Mouse (Mus musculus) CH12.LX (cell line): ENCODE data around the gene Rhox3f. TPM values are rescaled to one million over a fixed set of nuclear protein-coding genes. Genes with fewer than 3 reads are reported as not detected.
"Not testable (repeated sequence)": the region's sequence is repeated elsewhere in the genome, so short reads cannot be mapped to it uniquely, and the experiment has no call there.

Experiments used
- DNase-seq: peaks from one replicate; pipeline ENCODE4 v3.0.0-alpha.2; 2013; ENCODE audit errors: extremely low read depth
- H3K27ac ChIP-seq: 2 replicates; pipeline ENCODE4 v1.5.1; 2012; ENCODE audit warnings: low read depth, mild to moderate bottlenecking, control low read depth, moderate library complexity; ENCODE audit not compliant: insufficient read depth
- H3K27me3 ChIP-seq: replicated peaks from 2 replicates; pipeline ENCODE3; 2012; ENCODE audit warnings: inconsistent platforms
- H3K36me3 ChIP-seq, 2 experiments: replicated peaks in 1 of 2; 2 replicates each; pipeline versions ENCODE3 to v1.6.1; 2012; ENCODE audit warnings: inconsistent platforms in 1 of 2, low read length in 1 of 2, mild to moderate bottlenecking in 1 of 2, mixed read lengths in 1 of 2, moderate library complexity in 1 of 2; ENCODE audit not compliant: control insufficient read depth in 1 of 2, insufficient read depth in 1 of 2
- H3K4me1 ChIP-seq, 2 experiments: 2 replicates each; pipeline ENCODE4 v1.6.1; 2012; ENCODE audit warnings: inconsistent platforms in 1 of 2, moderate library complexity in 1 of 2; ENCODE audit not compliant: insufficient read depth in 2 of 2, control insufficient read depth in 1 of 2
- H3K4me2 ChIP-seq: 2 replicates; pipeline ENCODE4 v1.6.1; 2012; ENCODE audit warnings: low read depth, mild to moderate bottlenecking, control low read depth; ENCODE audit not compliant: poor library complexity, insufficient read depth, severe bottlenecking
- H3K4me3 ChIP-seq, 3 experiments: fragments of 150-350 bp in 1 of 3; sonication (generic) in 1 of 3; replicated peaks in 1 of 3; 2 replicates each; pipeline versions ENCODE3 to v1.5.1; 2011 to 2012; ENCODE audit warnings: low read depth in 2 of 3, low read length in 2 of 3, mild to moderate bottlenecking in 2 of 3, moderate library complexity in 2 of 3, control low read depth in 1 of 3, improper control_type of control experiment in 1 of 3, inconsistent platforms in 1 of 3, mixed read lengths in 1 of 3; ENCODE audit not compliant: poor library complexity in 1 of 3
- H3K79me2 ChIP-seq: replicated peaks from 2 replicates; pipeline ENCODE4 v1.6.1; 2012; ENCODE audit warnings: mild to moderate bottlenecking, moderate library complexity; ENCODE audit not compliant: control insufficient read depth, poor library complexity, insufficient read depth, severe bottlenecking; ENCODE audit errors: extremely low read depth
- H3K9ac ChIP-seq: 2 replicates; pipeline ENCODE4 v1.6.1; 2012; ENCODE audit warnings: low read depth, mild to moderate bottlenecking, control low read depth, moderate library complexity; ENCODE audit not compliant: insufficient read depth
- H3K9me3 ChIP-seq: replicated peaks from 2 replicates; pipeline ENCODE3; 2012; ENCODE audit warnings: low read length, inconsistent platforms, mixed read lengths
- dilution Hi-C: fragments of 300-500 bp; cut with MboI; formaldehyde crosslinking; loops from 2 replicates; pipeline ENCODE4 v1.14.3; 2020; ENCODE audit warnings: low sequenced_read_pairs; ENCODE audit not compliant: extremely low pct_unique_long_range_greater_than_20kb, extremely low pct_ligation_motif_present
- in situ Hi-C: fragments of 300-500 bp; cut with MboI; formaldehyde crosslinking; loops from 3 replicates; pipeline ENCODE4 v1.14.3; 2019; ENCODE audit warnings: low sequenced_read_pairs, low pct_ligation_motif_present, low pct_unique_long_range_greater_than_20kb, mixed read lengths
- polyA plus RNA-seq: library from polyadenylated mRNA; unstranded; fragments of >175 nt; gene quantifications from 2 replicates; pipeline ENCODE4 v1.2.1, GENCODE M21; 2012; ENCODE audit warnings: low read depth; ENCODE audit not compliant: insufficient read length
- total RNA-seq, 2 experiments: library from RNA; depleted of rRNA; stranded (reverse); fragments of 300-350 nt in 1 of 2; fragments of >200 nt in 1 of 2; gene quantifications; 2 replicates each; pipeline ENCODE4 v1.2.3; 2012 to 2014

Rhox3f gene
- total and polyA plus RNA-seq, 3 experiments, result not detected

GRCm38 (mm10) chrX:37628512-37628911, 47.7 kb downstream of the Rhox3f start, which contains the start of gene Rhox3g:
TSS of gene Rhox3g (minus strand) at chrX:37628612.
- H3K4me1 ChIP-seq, DNase-seq, H3K27me3 ChIP-seq, H3K36me3 ChIP-seq, H3K9ac ChIP-seq, H3K79me2 ChIP-seq, dilution Hi-C loops, H3K9me3 ChIP-seq, H3K4me3 ChIP-seq, H3K27ac ChIP-seq, in situ Hi-C loops, H3K4me2 ChIP-seq: not testable (repeated sequence)

Other genes starting within 250 kb of the Rhox3f start
Only the 20 nearest of the 21 such genes appear.
- not detected in 2 replicates for gene Rhox3a2, start 201.0 kb upstream of the Rhox3f start, total RNA-seq (2012; rRNA removed)
- not detected in 2 replicates for gene Rhox3a2, start 201.0 kb upstream of the Rhox3f start, total RNA-seq (2014; rRNA removed)
- not detected in 2 replicates for gene Rhox3a2, start 201.0 kb upstream of the Rhox3f start, polyA plus RNA-seq
- 1.7 TPM in 1 of 2 replicates, not detected in the other for gene Rhox4a2, start 190.1 kb upstream of the Rhox3f start, total RNA-seq (2012; rRNA removed)
- gene Rhox4a2, start 190.1 kb upstream of the Rhox3f start, total RNA-seq (2014; rRNA removed), result 9.8 and 16.4 TPM in 2 replicates
- gene Rhox4a2, start 190.1 kb upstream of the Rhox3f start, polyA plus RNA-seq, result 0.36 and 36.6 TPM in 2 replicates
- gene Rhox2b, start 168.9 kb upstream of the Rhox3f start, total RNA-seq (2012; rRNA removed), result not detected in 2 replicates
- gene Rhox2b, start 168.9 kb upstream of the Rhox3f start, total RNA-seq (2014; rRNA removed), result 0.34 TPM in 1 of 2 replicates, not detected in the other
- 0.35 TPM in 1 of 2 replicates, not detected in the other for gene Rhox2b, start 168.9 kb upstream of the Rhox3f start, polyA plus RNA-seq
- 1.6 and 3.9 TPM in 2 replicates for gene Rhox4b, start 148.5 kb upstream of the Rhox3f start, total RNA-seq (2012; rRNA removed)
- not detected in 2 replicates for gene Rhox4b, start 148.5 kb upstream of the Rhox3f start, total RNA-seq (2014; rRNA removed)
- gene Rhox4b, start 148.5 kb upstream of the Rhox3f start, polyA plus RNA-seq, result 0.51 and 0.56 TPM in 2 replicates
- not detected in 2 replicates for gene Rhox2c, start 127.3 kb upstream of the Rhox3f start, total RNA-seq (2012; rRNA removed)
- gene Rhox2c, start 127.3 kb upstream of the Rhox3f start, total RNA-seq (2014; rRNA removed), result not detected in 2 replicates
- not detected in 2 replicates for gene Rhox2c, start 127.3 kb upstream of the Rhox3f start, polyA plus RNA-seq
- not detected in 2 replicates for gene Rhox3c, start 122.4 kb upstream of the Rhox3f start, total RNA-seq (2012; rRNA removed)
- not detected in 2 replicates for gene Rhox3c, start 122.4 kb upstream of the Rhox3f start, total RNA-seq (2014; rRNA removed)
- gene Rhox3c, start 122.4 kb upstream of the Rhox3f start, polyA plus RNA-seq, result not detected in 2 replicates
- not detected in 2 replicates for gene Rhox4c, start 100.7 kb upstream of the Rhox3f start, total RNA-seq (2012; rRNA removed)
- gene Rhox4c, start 100.7 kb upstream of the Rhox3f start, total RNA-seq (2014; rRNA removed), result not detected in 2 replicates
- not detected in 2 replicates for gene Rhox4c, start 100.7 kb upstream of the Rhox3f start, polyA plus RNA-seq
- gene Rhox2d, start 87.6 kb upstream of the Rhox3f start, total RNA-seq (2012; rRNA removed), result not detected in 2 replicates
- gene Rhox2d, start 87.6 kb upstream of the Rhox3f start, total RNA-seq (2014; rRNA removed), result not detected in 2 replicates
- not detected in 2 replicates for gene Rhox2d, start 87.6 kb upstream of the Rhox3f start, polyA plus RNA-seq
- gene Rhox4d, start 66.6 kb upstream of the Rhox3f start, total RNA-seq (2012; rRNA removed), result not detected in 2 replicates
- not detected in 2 replicates for gene Rhox4d, start 66.6 kb upstream of the Rhox3f start, total RNA-seq (2014; rRNA removed)
- gene Rhox4d, start 66.6 kb upstream of the Rhox3f start, polyA plus RNA-seq, result 0.33 TPM in 1 of 2 replicates, not detected in the other
- gene Rhox2e, start 50.5 kb upstream of the Rhox3f start, total RNA-seq (2012; rRNA removed), result not detected in 2 replicates
- gene Rhox2e, start 50.5 kb upstream of the Rhox3f start, total RNA-seq (2014; rRNA removed), result not detected in 2 replicates
- gene Rhox2e, start 50.5 kb upstream of the Rhox3f start, polyA plus RNA-seq, result not detected in 2 replicates
- not detected in 2 replicates for gene Rhox3e, start 39.0 kb upstream of the Rhox3f start, total RNA-seq (2012; rRNA removed)
- gene Rhox3e, start 39.0 kb upstream of the Rhox3f start, total RNA-seq (2014; rRNA removed), result not detected in 2 replicates
- not detected in 2 replicates for gene Rhox3e, start 39.0 kb upstream of the Rhox3f start, polyA plus RNA-seq
- not detected in 2 replicates for gene Rhox4e, start 23.6 kb upstream of the Rhox3f start, total RNA-seq (2012; rRNA removed)
- not detected in 2 replicates for gene Rhox4e, start 23.6 kb upstream of the Rhox3f start, total RNA-seq (2014; rRNA removed)
- gene Rhox4e, start 23.6 kb upstream of the Rhox3f start, polyA plus RNA-seq, result not detected in 2 replicates
- gene Rhox2f, start 9.6 kb upstream of the Rhox3f start, total RNA-seq (2012; rRNA removed), result not detected in 2 replicates
- gene Rhox2f, start 9.6 kb upstream of the Rhox3f start, total RNA-seq (2014; rRNA removed), result not detected in 2 replicates
- not detected in 2 replicates for gene Rhox2f, start 9.6 kb upstream of the Rhox3f start, polyA plus RNA-seq
- not detected in 2 replicates for gene Rhox4f, start 26.7 kb downstream of the Rhox3f start, total RNA-seq (2012; rRNA removed)
- not detected in 2 replicates for gene Rhox4f, start 26.7 kb downstream of the Rhox3f start, total RNA-seq (2014; rRNA removed)
- not detected in 2 replicates for gene Rhox4f, start 26.7 kb downstream of the Rhox3f start, polyA plus RNA-seq
- not detected in 2 replicates for gene Rhox3g, start 47.6 kb downstream of the Rhox3f start, total RNA-seq (2012; rRNA removed)
- not detected in 2 replicates for gene Rhox3g, start 47.6 kb downstream of the Rhox3f start, total RNA-seq (2014; rRNA removed)
- gene Rhox3g, start 47.6 kb downstream of the Rhox3f start, polyA plus RNA-seq, result not detected in 2 replicates
- gene Rhox2g, start 62.5 kb downstream of the Rhox3f start, total RNA-seq (2012; rRNA removed), result not detected in 2 replicates
- gene Rhox2g, start 62.5 kb downstream of the Rhox3f start, total RNA-seq (2014; rRNA removed), result not detected in 2 replicates
- 0.56 and 0.84 TPM in 2 replicates for gene Rhox2g, start 62.5 kb downstream of the Rhox3f start, polyA plus RNA-seq
- 0.13 TPM in 1 of 2 replicates, not detected in the other for gene Rhox4g, start 70.3 kb downstream of the Rhox3f start, total RNA-seq (2012; rRNA removed)
- gene Rhox4g, start 70.3 kb downstream of the Rhox3f start, total RNA-seq (2014; rRNA removed), result not detected in 2 replicates
- not detected in 2 replicates for gene Rhox4g, start 70.3 kb downstream of the Rhox3f start, polyA plus RNA-seq
- not detected in 2 replicates for gene Rhox3h, start 87.8 kb downstream of the Rhox3f start, total RNA-seq (2012; rRNA removed)
- gene Rhox3h, start 87.8 kb downstream of the Rhox3f start, total RNA-seq (2014; rRNA removed), result not detected in 2 replicates
- not detected in 2 replicates for gene Rhox3h, start 87.8 kb downstream of the Rhox3f start, polyA plus RNA-seq
- gene Rhox2h, start 92.3 kb downstream of the Rhox3f start, total RNA-seq (2012; rRNA removed), result 1.4 and 2.1 TPM in 2 replicates
- gene Rhox2h, start 92.3 kb downstream of the Rhox3f start, total RNA-seq (2014; rRNA removed), result 0.90 and 0.95 TPM in 2 replicates
- 0.87 and 1.5 TPM in 2 replicates for gene Rhox2h, start 92.3 kb downstream of the Rhox3f start, polyA plus RNA-seq
- 771 and 814 TPM in 2 replicates for gene Rhox5, start 223.8 kb downstream of the Rhox3f start, total RNA-seq (2012; rRNA removed)
- 67.3 and 73.6 TPM in 2 replicates for gene Rhox5, start 223.8 kb downstream of the Rhox3f start, total RNA-seq (2014; rRNA removed)
- 164 and 235 TPM in 2 replicates for gene Rhox5, start 223.8 kb downstream of the Rhox3f start, polyA plus RNA-seq